Mouse (Mus musculus): ENCODE measurements around the gene Sfi1. TPM values are rescaled to one million over a fixed set of nuclear protein-coding genes. Genes with fewer than 3 reads are reported as not detected.
"Not testable (repeated sequence)": the region's sequence is repeated elsewhere in the genome, so short reads cannot be mapped to it uniquely, and the experiment has no call there.

Sfi1 gene
- polyA plus RNA-seq, 1 experiment from 2014 or later, result 14.4 TPM

- not testable (repeated sequence) for H3K27ac ChIP-seq; H3K36me3 ChIP-seq; H3K4me3 ChIP-seq (replicated peaks); H3K9me3 ChIP-seq; H3K4me2 ChIP-seq; H3K9ac ChIP-seq; H3K27me3 ChIP-seq (replicated peaks); H3K4me1 ChIP-seq
- 82% methylated on average over 2 of the region's 3 CpGs for WGBS
- peak; percentile 14; the same call in 1 of the 2 replicates for ATAC-seq (ENCODE audit: insufficient read depth, low FRiP score, low read depth)
Observed at GRCm38 (mm10) chr11:3156991-3157390, 36.3 kb downstream of the Sfi1 start.

DNA sequence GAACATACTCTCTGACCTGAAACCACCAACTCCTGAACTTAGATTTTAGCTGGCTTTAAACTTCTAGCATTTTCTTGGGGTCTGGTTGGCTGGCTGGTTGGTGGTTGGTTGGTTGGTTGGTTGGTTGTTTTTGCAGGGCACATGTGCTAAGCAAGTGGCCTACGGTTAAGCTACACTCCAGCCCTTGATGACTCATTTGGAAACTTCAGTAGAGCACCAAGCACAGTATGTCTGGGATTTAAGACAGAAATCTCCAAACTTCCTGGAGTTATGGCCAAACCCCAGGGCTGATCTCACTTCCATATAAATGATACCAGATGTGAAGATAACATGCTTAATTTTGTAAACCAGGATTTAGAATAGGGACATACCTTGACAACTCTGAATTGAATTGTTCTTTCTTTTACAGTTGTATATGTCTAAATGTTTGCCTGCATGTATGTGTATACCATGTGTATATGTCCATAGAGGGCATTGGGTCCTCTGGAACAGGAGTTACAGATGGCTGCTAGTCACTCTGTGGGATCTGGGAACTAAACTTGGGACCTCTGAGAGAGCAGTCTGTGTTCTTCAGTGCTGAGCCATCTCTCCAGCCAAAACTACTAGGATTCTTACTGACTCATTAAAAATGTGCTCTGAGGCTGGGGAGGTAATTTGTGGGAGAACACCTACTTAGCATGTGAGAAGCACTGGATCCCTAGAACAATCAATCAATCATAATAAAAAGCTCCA lies 39.4 kb downstream of the Sfi1 start:
- not testable (repeated sequence) for H3K27me3 ChIP-seq (replicated peaks); H3K27ac ChIP-seq; H3K9ac ChIP-seq; H3K4me1 ChIP-seq; H3K4me2 ChIP-seq; H3K36me3 ChIP-seq; H3K4me3 ChIP-seq (replicated peaks); H3K9me3 ChIP-seq
- ATAC-seq (ENCODE audit: insufficient read depth, low FRiP score, low read depth), result peak; percentile 42
- 66% methylated on average over 1 of the region's 1 CpGs for WGBS

DNA sequence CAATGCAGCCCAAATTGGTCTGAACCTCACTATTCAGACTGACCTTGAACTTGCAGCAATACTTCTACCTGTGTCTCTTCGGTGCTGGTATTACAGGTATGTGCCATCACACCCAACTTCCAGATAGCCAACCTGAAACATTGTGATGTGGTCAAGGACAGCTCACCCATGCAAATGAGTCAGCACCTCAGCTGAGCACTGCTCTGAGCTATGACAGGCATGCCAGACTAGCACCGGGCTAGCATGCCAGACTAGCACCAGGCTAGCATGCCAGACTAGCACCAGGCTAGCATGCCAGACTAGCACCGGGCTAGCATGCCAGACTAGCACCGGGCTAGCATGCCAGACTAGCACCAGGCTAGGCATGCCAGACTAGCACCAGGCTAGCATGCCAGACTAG lies 41.9 kb downstream of the Sfi1 start:
- H3K27me3 ChIP-seq (replicated peaks); H3K4me2 ChIP-seq; H3K4me3 ChIP-seq (replicated peaks); H3K27ac ChIP-seq; H3K4me1 ChIP-seq; H3K9me3 ChIP-seq; H3K36me3 ChIP-seq; H3K9ac ChIP-seq: not testable (repeated sequence)
- 93% methylated on average over 4 of the region's 4 CpGs for WGBS
- ATAC-seq (ENCODE audit: insufficient read depth, low FRiP score, low read depth), result 0 out of 2 replicates have a peak, but pooled peaks have one; percentile 17

- not testable (repeated sequence) for H3K9ac ChIP-seq; H3K9me3 ChIP-seq; ATAC-seq (ENCODE audit: insufficient read depth, low FRiP score, low read depth); H3K4me3 ChIP-seq (replicated peaks); H3K4me1 ChIP-seq; H3K27me3 ChIP-seq (replicated peaks); H3K4me2 ChIP-seq; H3K27ac ChIP-seq; H3K36me3 ChIP-seq
- 96% methylated on average over 12 of the region's 12 CpGs for WGBS
Observed at GRCm38 (mm10) chr11:3150677-3151003, 42.6 kb downstream of the Sfi1 start.

DNA sequence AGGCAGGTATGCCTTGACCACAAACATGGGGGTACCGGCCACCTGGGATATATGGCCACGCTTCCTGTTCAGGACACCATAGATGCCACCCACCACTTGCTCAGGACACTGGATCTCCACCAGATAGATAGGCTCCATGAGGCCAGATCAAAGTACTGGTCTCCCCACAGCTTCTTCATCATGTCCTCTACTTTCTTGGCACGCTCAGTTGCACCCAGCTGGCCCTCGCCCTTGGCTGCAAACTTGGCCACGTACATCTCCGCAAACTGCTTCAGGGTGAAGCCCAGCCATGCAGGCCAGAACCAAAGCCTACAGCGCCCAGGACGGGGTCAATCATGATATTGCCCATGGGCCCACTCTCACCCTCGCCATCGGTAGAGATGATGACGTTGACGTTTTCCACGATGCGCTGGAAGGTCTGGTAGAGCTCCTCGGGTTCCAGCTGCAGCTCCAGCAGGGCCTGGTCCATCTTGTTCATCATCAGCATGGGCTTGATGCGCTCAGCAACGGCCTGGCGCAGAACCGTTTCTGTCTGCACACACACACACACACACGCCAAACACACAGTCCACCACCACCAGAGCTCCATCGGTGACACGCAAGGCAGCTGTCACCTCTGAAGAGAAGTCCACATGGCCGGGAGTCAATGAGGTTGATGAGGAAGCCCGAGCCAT lies 43.1 kb downstream of the Sfi1 start:
- not testable (repeated sequence) for H3K4me1 ChIP-seq; ATAC-seq (ENCODE audit: insufficient read depth, low FRiP score, low read depth); H3K27me3 ChIP-seq (replicated peaks); H3K4me2 ChIP-seq; H3K9ac ChIP-seq; H3K4me3 ChIP-seq (replicated peaks); H3K36me3 ChIP-seq; H3K27ac ChIP-seq; H3K9me3 ChIP-seq
- WGBS, result 95% methylated on average over 24 of the region's 24 CpGs

GRCm38 (mm10) chr11:3149471-3149870 lies 43.8 kb downstream of the Sfi1 start:
- H3K27me3 ChIP-seq (replicated peaks); H3K9ac ChIP-seq; ATAC-seq (ENCODE audit: insufficient read depth, low FRiP score, low read depth); H3K4me2 ChIP-seq; H3K4me3 ChIP-seq (replicated peaks); H3K36me3 ChIP-seq; H3K9me3 ChIP-seq; H3K27ac ChIP-seq; H3K4me1 ChIP-seq: not testable (repeated sequence)
- 94% methylated on average over 4 of the region's 4 CpGs for WGBS

DNA sequence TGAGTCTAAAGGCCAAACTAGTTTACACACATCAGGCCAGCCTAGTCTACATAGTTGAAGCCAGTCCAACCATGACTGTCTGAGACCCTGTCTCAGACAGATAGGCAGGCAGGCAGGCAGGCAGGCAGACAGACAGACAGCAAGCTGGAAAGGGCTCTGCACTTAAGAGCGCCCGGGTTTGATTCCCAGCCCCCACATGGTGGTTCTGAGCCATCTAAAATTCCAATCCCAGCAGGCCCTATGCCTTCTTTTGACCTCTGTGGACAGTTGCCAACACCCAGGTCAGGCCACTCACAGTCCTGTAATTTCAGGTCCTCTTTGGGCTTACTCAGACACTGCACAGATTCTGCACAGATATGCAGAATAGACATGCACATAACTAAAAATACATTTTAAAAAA lies 46.5 kb downstream of the Sfi1 start:
- H3K4me2 ChIP-seq; H3K36me3 ChIP-seq; ATAC-seq (ENCODE audit: insufficient read depth, low FRiP score, low read depth); H3K4me3 ChIP-seq (replicated peaks); H3K27ac ChIP-seq; H3K4me1 ChIP-seq; H3K27me3 ChIP-seq (replicated peaks); H3K9ac ChIP-seq; H3K9me3 ChIP-seq: not testable (repeated sequence)
- WGBS, result 98% methylated on average over 2 of the region's 2 CpGs

DNA sequence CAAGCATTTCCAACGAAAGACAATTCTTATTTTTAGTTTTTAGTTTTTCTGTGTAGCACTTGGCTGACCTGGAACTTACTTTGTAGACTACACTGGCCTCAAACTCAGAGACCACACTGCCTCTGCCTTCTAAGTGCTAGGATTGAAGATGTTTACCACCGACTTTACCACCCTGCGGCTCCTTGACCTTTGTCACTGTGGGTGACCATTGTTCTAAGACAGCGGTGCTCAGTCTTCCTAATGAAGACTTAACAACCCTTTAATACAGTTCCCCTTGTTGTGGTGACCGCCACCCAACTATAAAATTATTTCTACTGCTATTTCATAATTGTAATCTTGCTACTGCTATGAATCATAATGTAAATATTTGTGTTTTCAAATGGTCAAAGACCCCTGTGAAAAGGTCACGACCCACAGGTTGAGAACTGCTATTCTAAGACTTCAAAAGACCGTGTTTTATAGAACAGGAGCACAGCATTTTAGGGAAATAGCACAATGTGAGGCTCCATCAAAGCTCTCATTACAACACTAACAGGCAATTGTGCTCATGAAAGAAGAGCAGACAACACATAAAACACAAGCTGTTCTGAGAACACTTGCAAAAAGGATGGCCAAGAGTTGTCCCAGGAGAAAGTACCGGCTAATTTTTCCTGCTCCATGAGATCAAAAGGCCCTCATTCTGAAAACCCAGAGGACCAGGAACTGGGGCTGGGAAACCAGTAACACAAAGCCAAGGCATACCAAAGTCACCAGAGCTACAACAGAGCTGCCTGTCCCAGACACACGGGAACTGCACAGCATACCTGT lies 47.7 kb downstream of the Sfi1 start:
- ATAC-seq (ENCODE audit: insufficient read depth, low FRiP score, low read depth); H3K4me2 ChIP-seq; H3K27me3 ChIP-seq (replicated peaks); H3K4me1 ChIP-seq; H3K9me3 ChIP-seq; H3K9ac ChIP-seq; H3K36me3 ChIP-seq; H3K4me3 ChIP-seq (replicated peaks); H3K27ac ChIP-seq: not testable (repeated sequence)
- WGBS, result 82% methylated on average over 9 of the region's 9 CpGs

DNA sequence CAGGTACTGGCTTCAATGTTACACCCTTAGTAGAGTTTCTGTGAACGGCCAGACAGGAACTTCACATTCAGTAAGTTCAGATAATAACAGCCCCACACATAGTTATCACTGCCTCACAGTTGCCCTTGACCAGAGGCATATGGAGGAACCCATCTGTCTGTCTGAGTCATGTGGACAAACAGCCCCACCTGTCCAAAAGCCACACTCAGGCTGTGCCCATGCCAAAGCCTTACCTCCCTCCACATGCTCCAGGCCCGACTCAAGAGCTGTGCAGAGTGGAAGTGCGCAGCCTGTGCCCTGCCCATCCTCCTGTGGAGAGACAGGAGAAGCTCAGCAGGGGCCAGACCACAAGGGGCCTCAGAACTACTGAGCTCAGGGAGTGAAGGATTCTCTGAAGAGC lies 49.3 kb downstream of the Sfi1 start:
- not testable (repeated sequence) for H3K36me3 ChIP-seq; H3K4me2 ChIP-seq; ATAC-seq (ENCODE audit: insufficient read depth, low FRiP score, low read depth); H3K9ac ChIP-seq; H3K27ac ChIP-seq; H3K27me3 ChIP-seq (replicated peaks); H3K4me1 ChIP-seq; H3K4me3 ChIP-seq (replicated peaks); H3K9me3 ChIP-seq
- 63% methylated on average over 3 of the region's 3 CpGs for WGBS

DNA sequence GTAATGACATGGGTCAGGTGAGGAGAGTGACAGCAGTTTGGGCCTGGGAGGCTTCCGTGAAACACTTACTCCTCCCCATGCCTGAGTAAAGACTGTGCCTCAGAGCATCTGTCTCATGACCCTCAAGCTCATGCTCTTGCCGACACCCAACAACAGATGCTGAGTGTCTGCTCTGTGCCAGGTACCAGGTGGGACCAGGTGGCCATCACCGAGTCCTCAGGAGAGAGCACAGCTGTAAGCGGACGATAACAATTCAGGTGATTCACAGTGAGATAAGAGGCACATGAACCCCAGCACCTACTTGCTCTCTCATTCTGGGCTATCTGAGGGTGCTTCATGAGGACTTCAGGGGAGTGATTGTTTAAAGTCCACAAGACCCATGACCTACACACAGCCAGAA lies 50.9 kb downstream of the Sfi1 start:
- H3K27ac ChIP-seq; H3K4me3 ChIP-seq (replicated peaks); H3K4me2 ChIP-seq; H3K27me3 ChIP-seq (replicated peaks); H3K4me1 ChIP-seq; H3K36me3 ChIP-seq; H3K9me3 ChIP-seq; H3K9ac ChIP-seq: not testable (repeated sequence)
- ATAC-seq (ENCODE audit: insufficient read depth, low FRiP score, low read depth), result peak; percentile 63
- WGBS, result 87% methylated on average over 4 of the region's 5 CpGs

GRCm38 (mm10) chr11:3140967-3141535 lies 52.2 kb downstream of the Sfi1 start:
- not testable (repeated sequence) for ATAC-seq (ENCODE audit: insufficient read depth, low FRiP score, low read depth); H3K9ac ChIP-seq; H3K4me1 ChIP-seq; H3K27ac ChIP-seq; H3K4me3 ChIP-seq (replicated peaks); H3K4me2 ChIP-seq; H3K27me3 ChIP-seq (replicated peaks); H3K36me3 ChIP-seq; H3K9me3 ChIP-seq

GRCm38 (mm10) chr11:3138323-3138722 lies 54.9 kb downstream of the Sfi1 start:
- H3K4me2 ChIP-seq; H3K9ac ChIP-seq; H3K9me3 ChIP-seq; H3K27me3 ChIP-seq (replicated peaks); H3K4me1 ChIP-seq; H3K27ac ChIP-seq; ATAC-seq (ENCODE audit: insufficient read depth, low FRiP score, low read depth); H3K36me3 ChIP-seq; H3K4me3 ChIP-seq (replicated peaks): not testable (repeated sequence)
- 83% methylated on average over 2 of the region's 2 CpGs for WGBS

Measured in stomach, embryonic 15.5 days (tissue).